Mouse (Mus musculus) MEL (cell line): Measurements from ENCODE around the gene Mmp9. TPM values are rescaled to one million over a fixed set of nuclear protein-coding genes. Genes with fewer than 3 reads are reported as not detected.
A peak's percentile ranks its signal among the peaks of the same experiment; 100 is the strongest.

Experiments
- DNase-seq: peaks from one replicate; pipeline ENCODE4 v3.0.0; 2011; ENCODE audit warnings: low read depth, low spot score
- H3K27ac ChIP-seq: 2 replicates; pipeline ENCODE4 v1.5.1; 2012; ENCODE audit warnings: low read depth, mild to moderate bottlenecking, control low read depth, low read length, moderate library complexity; ENCODE audit not compliant: control insufficient read depth
- H3K27me3 ChIP-seq, 2 experiments: fragments of 150-350 bp in 1 of 2; sonication (generic) in 1 of 2; 2 replicates each; pipeline ENCODE4 v1.6.1; 2012; ENCODE audit warnings: low read length in 2 of 2, mild to moderate bottlenecking in 2 of 2, improper control_type of control experiment in 1 of 2, moderate library complexity in 1 of 2; ENCODE audit not compliant: insufficient read depth in 2 of 2, control insufficient read depth in 1 of 2
- H3K36me3 ChIP-seq, 2 experiments: 2 replicates each; pipeline ENCODE4 v1.6.1; 2012 to 2014; ENCODE audit warnings: low read length in 2 of 2, improper control_type of control experiment in 1 of 2, inconsistent platforms in 1 of 2, mild to moderate bottlenecking in 1 of 2; ENCODE audit not compliant: insufficient read depth in 2 of 2, control insufficient read depth in 1 of 2
- H3K4me1 ChIP-seq, 2 experiments: fragments of 150-350 bp in 1 of 2; sonication (generic) in 1 of 2; 2 replicates each; pipeline ENCODE4 v1.6.1; 2012; ENCODE audit warnings: low read length in 2 of 2, improper control_type of control experiment in 1 of 2, mild to moderate bottlenecking in 1 of 2; ENCODE audit not compliant: insufficient read depth in 2 of 2, control insufficient read depth in 1 of 2
- H3K4me3 ChIP-seq, 2 experiments: fragments of 150-350 bp in 1 of 2; sonication (generic) in 1 of 2; 2 replicates each; pipeline ENCODE4 v1.5.1; 2012; ENCODE audit warnings: low read depth in 2 of 2, low read length in 2 of 2, mild to moderate bottlenecking in 2 of 2, moderate library complexity in 2 of 2, control low read depth in 1 of 2, improper control_type of control experiment in 1 of 2; ENCODE audit not compliant: control insufficient read depth in 1 of 2, insufficient read depth in 1 of 2
- H3K79me2 ChIP-seq: 2 replicates; pipeline ENCODE4 v1.6.1; 2012; ENCODE audit warnings: mild to moderate bottlenecking, low read length, moderate library complexity; ENCODE audit not compliant: control insufficient read depth, poor library complexity, insufficient read depth
- H3K9ac ChIP-seq: 2 replicates; pipeline ENCODE4 v1.6.1; 2012; ENCODE audit warnings: low read depth, mild to moderate bottlenecking, control low read depth, low read length, moderate library complexity; ENCODE audit not compliant: control insufficient read depth, poor library complexity, severe bottlenecking
- H3K9me3 ChIP-seq: fragments of 150-350 bp; sonication (generic); replicated peaks from 2 replicates; pipeline ENCODE4 v1.6.1; 2012; ENCODE audit warnings: mild to moderate bottlenecking, low read length, improper control_type of control experiment, moderate library complexity; ENCODE audit not compliant: insufficient read depth
- CHD2 ChIP-seq: IDR thresholded peaks from 2 replicates; pipeline ENCODE4 v1.6.1; 2011; ENCODE audit warnings: low read length, improper control_type of control experiment
- CTCF ChIP-seq, 3 experiments: IDR thresholded peaks in 2 of 3; conservative IDR thresholded peaks in 1 of 3; 2 replicates each; pipeline ENCODE4 v1.5.1; 2011 to 2012; ENCODE audit warnings: low read length in 3 of 3, low read depth in 2 of 3, mild to moderate bottlenecking in 2 of 3, improper control_type of control experiment in 1 of 3, inconsistent platforms in 1 of 3, mixed read lengths in 1 of 3, moderate library complexity in 1 of 3; ENCODE audit not compliant: control insufficient read depth in 1 of 3, insufficient read depth in 1 of 3, poor library complexity in 1 of 3, severe bottlenecking in 1 of 3
- EP300 ChIP-seq, 2 experiments: IDR thresholded peaks; 2 replicates each; pipeline ENCODE4 v1.6.1; 2011; ENCODE audit warnings: improper control_type of control experiment in 2 of 2, low read length in 2 of 2, low read depth in 1 of 2, mild to moderate bottlenecking in 1 of 2
- ETS1 ChIP-seq: IDR thresholded peaks from 2 replicates; pipeline ENCODE4 v1.6.1; 2012; ENCODE audit warnings: low read depth, mild to moderate bottlenecking, inconsistent platforms, low read length, improper control_type of control experiment, moderate library complexity
- MAZ ChIP-seq: IDR thresholded peaks from 2 replicates; pipeline ENCODE4 v1.6.1; 2012; ENCODE audit warnings: low read depth, mild to moderate bottlenecking, inconsistent platforms, low read length, improper control_type of control experiment
- MXI1 ChIP-seq: IDR thresholded peaks from 2 replicates; pipeline ENCODE4 v1.6.1; 2011; ENCODE audit warnings: mild to moderate bottlenecking, low read depth, low read length, improper control_type of control experiment
- MYB ChIP-seq: IDR thresholded peaks from 2 replicates; pipeline ENCODE4 v1.6.1; 2011; ENCODE audit warnings: mild to moderate bottlenecking, low read depth, low read length, improper control_type of control experiment
- MYC ChIP-seq: IDR thresholded peaks from 2 replicates; pipeline ENCODE4 v1.6.1; 2011; ENCODE audit warnings: low read depth, mild to moderate bottlenecking, low read length, improper control_type of control experiment, moderate library complexity
- NELFE ChIP-seq: IDR thresholded peaks from 2 replicates; pipeline ENCODE4 v1.6.1; 2011; ENCODE audit warnings: low read depth, low read length, improper control_type of control experiment
- NRF1 ChIP-seq: IDR thresholded peaks from 2 replicates; pipeline ENCODE4 v1.6.1; 2014; ENCODE audit warnings: low read depth, mild to moderate bottlenecking, inconsistent platforms, low read length, improper control_type of control experiment, moderate library complexity; ENCODE audit not compliant: poor library complexity, insufficient read depth, severe bottlenecking
- POLR2A ChIP-seq, 2 experiments: IDR thresholded peaks; 2 replicates each; pipeline ENCODE4 v1.6.1; 2011 to 2012; ENCODE audit warnings: low read length in 2 of 2, mild to moderate bottlenecking in 2 of 2, control low read depth in 1 of 2, improper control_type of control experiment in 1 of 2, low read depth in 1 of 2, moderate library complexity in 1 of 2; ENCODE audit not compliant: control insufficient read depth in 1 of 2, insufficient read depth in 1 of 2, poor library complexity in 1 of 2
- POLR2AphosphoS5 ChIP-seq: IDR thresholded peaks from 2 replicates; pipeline ENCODE4 v1.6.1; 2012; ENCODE audit warnings: low read depth, borderline replicate concordance, mild to moderate bottlenecking, inconsistent platforms, low read length, moderate library complexity, mixed read lengths
- RAD21 ChIP-seq: IDR thresholded peaks from 2 replicates; pipeline ENCODE4 v1.6.1; 2011; ENCODE audit warnings: mild to moderate bottlenecking, low read depth, low read length, improper control_type of control experiment
- SMC3 ChIP-seq: IDR thresholded peaks from 2 replicates; pipeline ENCODE4 v1.6.1; 2011; ENCODE audit warnings: low read depth, low read length, improper control_type of control experiment
- TCF12 ChIP-seq: IDR thresholded peaks from 2 replicates; pipeline ENCODE4 v1.6.1; 2014; ENCODE audit warnings: low read depth, mild to moderate bottlenecking, inconsistent platforms, low read length, improper control_type of control experiment, moderate library complexity
- USF2 ChIP-seq, 2 experiments: IDR thresholded peaks; 2 replicates each; pipeline ENCODE4 v1.6.1; 2011 to 2012; ENCODE audit warnings: improper control_type of control experiment in 2 of 2, low read length in 2 of 2, borderline replicate concordance in 1 of 2, inconsistent platforms in 1 of 2, low read depth in 1 of 2, mild to moderate bottlenecking in 1 of 2; ENCODE audit not compliant: insufficient read depth in 1 of 2
- ZC3H11A ChIP-seq: IDR thresholded peaks from 2 replicates; pipeline ENCODE4 v1.6.1; 2012; ENCODE audit warnings: low read depth, mild to moderate bottlenecking, inconsistent platforms, low read length, improper control_type of control experiment
- ZKSCAN1 ChIP-seq: IDR thresholded peaks from 2 replicates; pipeline ENCODE4 v1.6.1; 2012; ENCODE audit warnings: low read depth, mild to moderate bottlenecking, inconsistent platforms, low read length, improper control_type of control experiment, moderate library complexity
- polyA plus RNA-seq, 2 experiments: library from polyadenylated mRNA; stranded (reverse) in 1 of 2; unstranded in 1 of 2; fragments of >175 nt in 1 of 2; fragments of >200 nt in 1 of 2; gene quantifications; 2 replicates each; pipeline versions ENCODE4 v1.2.1 to v1.2.4; 2012; ENCODE audit warnings: low replicate concordance in 2 of 2, low read depth in 1 of 2; ENCODE audit not compliant: insufficient read length in 2 of 2, insufficient read depth in 1 of 2, missing spikeins in 1 of 2
- total RNA-seq: library from RNA; depleted of rRNA; stranded (reverse); fragments of 300-350 nt; gene quantifications from 2 replicates; pipeline ENCODE4 v1.2.3, GENCODE M21; 2012

The Mmp9 gene
- total and polyA plus RNA-seq, 3 experiments, result 0.19 to 0.23 TPM; not detected in 1

GRCm38 (mm10) chr2:164952448-164952847 is 11.9 kb downstream of the Mmp9 start:
- H3K36me3 ChIP-seq, result no peaks in the 10 kb centered on the region
- no peak for DNase-seq
- TF ChIP-seq TCF12, result no peak
- no peak for TF ChIP-seq ZKSCAN1
- no peak for TF ChIP-seq NELFE
- no peak for TF ChIP-seq POLR2A (IDR thresholded peaks at IDR 0.05; ENCODE audit: control insufficient read depth in 1 of 2, insufficient read depth in 1 of 2, low read depth in 1 of 2, low read length in 2 of 2, poor library complexity in 1 of 2)
- no peak for TF ChIP-seq NRF1
- TF ChIP-seq MXI1, result no peak
- no peak for TF ChIP-seq POLR2AphosphoS5
- no peak for TF ChIP-seq ETS1
- TF ChIP-seq CHD2, result no peak
- TF ChIP-seq MYC, result no peak
- TF ChIP-seq USF2 (IDR thresholded peaks at IDR 0.05; ENCODE audit: borderline replicate concordance in 1 of 2, insufficient read depth in 1 of 2, low read depth in 1 of 2, low read length in 2 of 2), result no peak
- H3K27me3 ChIP-seq, result no peaks in the 10 kb centered on the region
- no peak overlapping the region for H3K27ac ChIP-seq
- H3K4me3 ChIP-seq, result no peak overlapping the region
- H3K4me1 ChIP-seq, result no peaks in the 10 kb centered on the region
- H3K79me2 ChIP-seq, result no peaks in the 10 kb centered on the region
- no peak overlapping the region for H3K9ac ChIP-seq
- H3K9me3 ChIP-seq, result no peaks in the 10 kb centered on the region

- Histone ChIP-seq H3K36me3 (no peaks in the 10 kb centered on the region), H3K4me3 (0 out of 4 replicates have a peak overlapping the region, but pooled peaks of 1 of the 2 experiments have one; percentile 8), H3K27me3 (no peaks in the 10 kb centered on the region), H3K9ac (no peak overlapping the region), H3K9me3 (no peaks in the 10 kb centered on the region), H3K4me1 (no peaks in the 10 kb centered on the region), H3K79me2 (no peaks in the 10 kb centered on the region), H3K27ac (no peak overlapping the region)
- peak; percentile 82 for DNase-seq
- peak; percentile 87 for TF ChIP-seq MAZ
- no peak for TF ChIP-seq EP300 (IDR thresholded peaks at IDR 0.05; ENCODE audit: low read depth in 1 of 2, low read length in 2 of 2)
- TF ChIP-seq SMC3, result peak; percentile 55
- peak; percentile 26; the same call in 1 of the 2 replicates for TF ChIP-seq ZC3H11A
- TF ChIP-seq CTCF (IDR thresholded peaks at IDR 0.05 in 2 of 3, conservative IDR thresholded peaks at IDR 0.05 in 1 of 3; ENCODE audit: control insufficient read depth in 1 of 3, insufficient read depth in 1 of 3, low read depth in 2 of 3, low read length in 3 of 3, poor library complexity in 1 of 3, severe bottlenecking in 1 of 3), result peak; percentile 82 to 97 (median 84)
- no peak for TF ChIP-seq MYB
- peak; percentile 69 for TF ChIP-seq RAD21
Observed at GRCm38 (mm10) chr2:164953224-164953623, 12.6 kb downstream of the Mmp9 start.
